Mouse (Mus musculus): ENCODE results near the gene Wdr31. TPM values are rescaled to one million over a fixed set of nuclear protein-coding genes. Genes with fewer than 3 reads are reported as not detected.

The Wdr31 gene
- 5.2 and 5.3 TPM in 2 replicates for polyA plus RNA-seq (2014; fragmentation: Nextera tagmentation; extraction: Ambion mirVana)

DNA sequence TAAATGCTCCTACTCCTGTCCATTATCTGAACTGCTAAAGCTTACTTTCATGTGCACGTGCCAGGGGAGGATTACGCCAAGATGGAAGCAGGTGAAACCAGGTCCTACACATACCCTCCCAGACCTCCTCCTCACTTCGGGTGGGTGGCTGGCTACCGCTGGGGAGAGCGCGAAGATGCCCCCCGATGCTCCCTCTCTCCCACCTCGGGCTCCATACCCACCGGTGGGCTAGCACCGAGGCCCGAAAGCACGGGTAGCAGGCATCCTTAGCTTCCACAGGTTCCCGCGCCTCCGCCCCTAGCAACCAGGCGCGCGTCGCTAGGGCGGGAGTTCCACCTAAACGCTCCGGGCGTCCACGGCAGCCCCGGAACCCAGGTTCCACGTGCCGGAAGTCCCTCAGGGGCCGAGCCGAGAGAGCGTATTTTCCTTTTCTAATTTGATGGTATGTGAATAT lies at the start of gene Wdr31:
Gene Wdr31, minus strand, starts transcription at position 299 of the 454 bp plus-strand sequence.
- Histone ChIP-seq H3K4me1 (replicated peaks; ENCODE audit: control insufficient read depth, insufficient read depth, low read length) (no peaks in the 10 kb centered on the region), H3K27me3 (replicated peaks; ENCODE audit: control insufficient read depth, insufficient read depth, low read length) (no peaks in the 10 kb centered on the region), H3K9me3 (ENCODE audit: control insufficient read depth, low read length) (no peaks in the 10 kb centered on the region), H3K9ac (ENCODE audit: low read depth, low read length) (peak within 1 kb of the TSS; percentile 56), H3K4me2 (peak within 1 kb of the TSS; percentile 76), H3K4me3 (ENCODE audit: low read depth, low read length) (peak within 1 kb of the TSS; percentile 72), H3K27ac (ENCODE audit: low read depth, low read length) (no peak within 1 kb of the TSS), H3K36me3 (ENCODE audit: control insufficient read depth, insufficient read depth, low read length) (no peaks in the 10 kb centered on the region)
- 2% methylated on average over 30 of the region's 30 CpGs for WGBS
- peak; percentile 82 for DNase-seq (ENCODE audit: low spot score)
- peak; percentile 89 for ATAC-seq (replicated peaks; ENCODE audit: low FRiP score)

DNA sequence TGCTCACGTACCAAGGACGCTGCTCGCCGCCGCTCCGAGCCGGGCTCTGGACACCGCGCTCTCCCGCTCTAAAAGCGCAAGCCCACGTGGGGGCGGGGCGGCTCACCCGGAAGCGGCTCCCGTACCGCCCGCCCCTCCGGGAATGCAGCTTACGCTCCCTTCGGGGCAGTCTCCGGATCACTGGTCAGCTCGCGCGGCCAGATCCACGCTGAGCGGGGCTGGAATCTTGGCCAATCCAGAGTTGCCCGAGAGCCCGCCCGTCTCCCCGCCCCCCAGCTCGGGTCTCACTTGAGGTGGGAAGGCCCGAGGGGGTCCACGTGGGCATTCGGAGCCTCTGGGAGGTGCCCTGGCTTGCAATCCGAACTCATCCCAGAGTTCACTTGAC lies 49.1 kb upstream of the Wdr31 start, which contains the start of gene Alad:
Gene Alad, minus strand, starts transcription at position 70 of the 385 bp plus-strand sequence.
- ATAC-seq (replicated peaks; ENCODE audit: low FRiP score) (peak; percentile 64), DNase-seq (ENCODE audit: low spot score) (peak; percentile 86)
- Histone ChIP-seq H3K36me3 (ENCODE audit: control insufficient read depth, insufficient read depth, low read length) (peaks cover 14% of the 10 kb centered on the region), H3K27ac (ENCODE audit: low read depth, low read length) (peak within 1 kb of the TSS; percentile 93), H3K4me1 (replicated peaks; ENCODE audit: control insufficient read depth, insufficient read depth, low read length) (peaks cover 32% of the 10 kb centered on the region), H3K4me2 (peak within 1 kb of the TSS; percentile 77), H3K9ac (ENCODE audit: low read depth, low read length) (peak within 1 kb of the TSS; percentile 93), H3K4me3 (ENCODE audit: low read depth, low read length) (peak within 1 kb of the TSS; percentile 85), H3K27me3 (replicated peaks; ENCODE audit: control insufficient read depth, insufficient read depth, low read length) (no peaks in the 10 kb centered on the region), H3K9me3 (ENCODE audit: control insufficient read depth, low read length) (no peaks in the 10 kb centered on the region)
- under 1% methylated on average over 37 of the region's 37 CpGs for WGBS

DNA sequence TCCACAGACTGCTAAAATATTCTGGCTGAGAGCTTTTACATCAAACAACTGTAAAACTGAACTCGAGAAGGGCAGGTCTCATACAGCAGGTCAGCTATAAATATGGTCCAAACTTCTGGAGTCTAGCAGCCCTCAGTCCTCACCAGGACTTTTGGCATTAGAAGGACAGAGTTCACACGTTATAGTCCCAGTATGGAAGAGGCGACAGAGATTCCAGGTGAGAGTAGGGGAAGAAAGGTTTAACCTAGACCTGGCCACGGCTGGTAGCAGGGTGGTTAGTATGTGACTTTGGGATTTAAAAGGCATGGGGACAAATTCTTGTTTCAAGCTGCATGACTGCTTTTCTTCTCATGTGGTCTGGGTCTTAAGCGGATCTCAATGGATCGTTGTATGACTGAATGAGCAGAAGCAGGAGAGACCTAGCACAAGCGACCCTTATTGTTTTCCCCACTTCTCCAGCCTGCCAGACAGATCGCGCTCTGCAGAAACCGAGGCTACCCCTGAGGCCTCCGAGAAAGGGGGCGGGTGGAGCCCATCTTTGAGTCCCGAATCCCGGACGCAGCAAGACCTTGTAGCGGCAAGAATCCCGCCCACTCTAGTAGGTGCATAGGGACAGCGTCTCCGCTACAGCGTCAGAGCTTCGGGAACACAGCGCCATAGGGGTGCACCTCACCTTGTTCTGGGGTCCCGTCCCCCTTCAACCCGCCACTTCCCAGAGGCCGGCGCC lies 48.6 kb upstream of the Wdr31 start:
- 3% methylated on average over 26 of the region's 26 CpGs for WGBS
- H3K4me1 ChIP-seq (replicated peaks; ENCODE audit: control insufficient read depth, insufficient read depth, low read length), result peaks cover 32% of the 10 kb centered on the region

DNA sequence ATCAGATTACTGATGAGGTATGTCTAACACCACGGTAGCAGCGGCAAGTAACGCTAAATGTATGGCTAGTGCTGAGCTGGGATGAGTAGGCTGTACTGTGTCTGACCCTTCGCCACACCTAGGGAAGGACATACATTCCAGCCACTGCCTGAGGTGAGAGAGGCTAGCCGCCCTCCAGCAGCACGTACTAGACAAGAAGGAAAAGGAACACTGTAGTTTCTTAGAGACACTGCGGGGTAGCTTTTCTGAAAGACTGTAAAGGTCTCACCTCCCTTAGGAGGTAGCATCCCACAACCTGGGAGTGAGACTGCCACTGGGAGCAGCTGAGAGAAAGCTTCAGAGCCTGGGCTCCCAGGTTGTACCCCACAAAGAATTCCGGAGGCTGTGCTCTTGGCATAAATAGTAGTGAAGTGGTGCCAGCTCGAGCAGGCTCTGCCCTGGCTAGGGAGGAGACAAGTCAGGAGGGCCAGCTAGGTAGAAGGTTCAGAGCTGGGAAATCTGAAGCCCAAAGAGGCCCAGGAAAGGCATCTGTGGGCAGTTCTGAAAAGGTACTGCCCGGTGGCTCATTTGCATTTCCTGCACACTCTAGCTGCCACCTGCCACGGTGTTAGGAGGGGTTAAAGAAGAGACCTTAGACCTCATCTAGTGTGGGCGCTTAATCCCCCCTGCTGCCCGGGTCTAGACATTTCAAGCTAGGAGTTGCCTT lies 47.9 kb upstream of the Wdr31 start:
- ATAC-seq (replicated peaks; ENCODE audit: low FRiP score) (no peak), DNase-seq (ENCODE audit: low spot score) (no peak)
- Histone ChIP-seq H3K27me3 (replicated peaks; ENCODE audit: control insufficient read depth, insufficient read depth, low read length) (no peaks in the 10 kb centered on the region), H3K36me3 (ENCODE audit: control insufficient read depth, insufficient read depth, low read length) (peaks cover 19% of the 10 kb centered on the region), H3K9me3 (ENCODE audit: control insufficient read depth, low read length) (no peaks in the 10 kb centered on the region), H3K9ac (ENCODE audit: low read depth, low read length) (peak overlapping the region; percentile 93), H3K4me1 (replicated peaks; ENCODE audit: control insufficient read depth, insufficient read depth, low read length) (peaks cover 26% of the 10 kb centered on the region), H3K4me2 (peak overlapping the region; percentile 77), H3K4me3 (ENCODE audit: low read depth, low read length) (peak overlapping the region; percentile 85), H3K27ac (ENCODE audit: low read depth, low read length) (peak overlapping the region; percentile 93)
- WGBS, result 44% methylated on average over 13 of the region's 13 CpGs

More for the DNA sequence above, 48.6 kb upstream of the Wdr31 start:
- H3K4me2 ChIP-seq, result peak overlapping the region; percentile 77
- H3K9me3 ChIP-seq (ENCODE audit: control insufficient read depth, low read length), result no peaks in the 10 kb centered on the region
- H3K36me3 ChIP-seq (ENCODE audit: control insufficient read depth, insufficient read depth, low read length), result peaks cover 14% of the 10 kb centered on the region
- DNase-seq (ENCODE audit: low spot score) (no peak), ATAC-seq (replicated peaks; ENCODE audit: low FRiP score) (peak; percentile 29)
- H3K27ac ChIP-seq (ENCODE audit: low read depth, low read length), result peak overlapping the region; percentile 93
- H3K27me3 ChIP-seq (replicated peaks; ENCODE audit: control insufficient read depth, insufficient read depth, low read length), result no peaks in the 10 kb centered on the region
- H3K4me3 ChIP-seq (ENCODE audit: low read depth, low read length), result peak overlapping the region; percentile 85
- peak overlapping the region; percentile 93 for H3K9ac ChIP-seq (ENCODE audit: low read depth, low read length)

DNA sequence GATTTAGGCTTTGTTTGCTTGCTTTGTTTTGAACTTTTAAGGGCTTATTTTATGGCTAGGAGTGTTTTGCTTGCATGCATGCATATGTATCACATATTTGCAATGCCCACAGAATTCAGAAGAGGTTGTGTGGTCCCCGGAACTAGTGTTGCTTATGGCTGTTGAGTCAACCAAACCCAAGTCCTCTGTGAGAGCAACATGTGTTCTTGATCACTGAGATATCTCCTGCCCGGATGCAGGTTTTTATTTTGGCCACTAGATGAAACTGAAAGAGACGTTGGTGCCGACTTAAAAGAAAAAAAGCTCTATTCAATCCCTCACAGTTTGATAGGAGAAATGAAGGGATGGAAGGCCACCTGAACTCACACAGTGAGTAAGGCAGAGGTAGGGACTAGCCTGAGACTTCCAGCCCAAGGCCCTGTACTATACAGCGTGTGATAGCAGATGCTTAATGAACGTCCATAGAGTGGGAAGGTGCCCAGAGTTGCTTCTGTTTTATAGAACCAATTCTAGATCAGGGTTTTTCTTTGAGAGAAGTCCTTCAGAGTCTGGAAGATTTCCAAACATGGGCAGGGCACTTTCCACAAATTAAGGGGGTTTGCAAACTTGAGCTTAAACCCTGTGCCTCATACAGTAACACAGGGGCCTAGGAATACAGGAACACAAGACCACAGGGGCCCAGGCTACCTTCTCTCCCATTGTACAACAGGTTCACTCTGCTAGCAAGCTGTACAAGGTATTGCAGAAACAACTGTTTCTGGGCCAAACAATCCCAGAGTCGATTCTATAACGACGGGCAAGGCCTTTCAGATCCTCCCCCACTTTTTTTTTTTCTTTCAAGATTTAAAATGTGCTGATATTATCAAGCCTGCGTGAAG lies 47.1 kb upstream of the Wdr31 start:
- WGBS, result 61% methylated on average over 10 of the region's 10 CpGs
- no peak for DNase-seq (ENCODE audit: low spot score)
- Histone ChIP-seq H3K9ac (ENCODE audit: low read depth, low read length) (peak overlapping the region; percentile 93), H3K9me3 (ENCODE audit: control insufficient read depth, low read length) (no peaks in the 10 kb centered on the region), H3K36me3 (ENCODE audit: control insufficient read depth, insufficient read depth, low read length) (peaks cover 23% of the 10 kb centered on the region), H3K27me3 (replicated peaks; ENCODE audit: control insufficient read depth, insufficient read depth, low read length) (no peaks in the 10 kb centered on the region), H3K4me1 (replicated peaks; ENCODE audit: control insufficient read depth, insufficient read depth, low read length) (peaks cover 29% of the 10 kb centered on the region), H3K4me3 (ENCODE audit: low read depth, low read length) (peak overlapping the region; percentile 85), H3K4me2 (peak overlapping the region; percentile 77), H3K27ac (ENCODE audit: low read depth, low read length) (peak overlapping the region; percentile 93)
- ATAC-seq (replicated peaks; ENCODE audit: low FRiP score), result no peak

DNA sequence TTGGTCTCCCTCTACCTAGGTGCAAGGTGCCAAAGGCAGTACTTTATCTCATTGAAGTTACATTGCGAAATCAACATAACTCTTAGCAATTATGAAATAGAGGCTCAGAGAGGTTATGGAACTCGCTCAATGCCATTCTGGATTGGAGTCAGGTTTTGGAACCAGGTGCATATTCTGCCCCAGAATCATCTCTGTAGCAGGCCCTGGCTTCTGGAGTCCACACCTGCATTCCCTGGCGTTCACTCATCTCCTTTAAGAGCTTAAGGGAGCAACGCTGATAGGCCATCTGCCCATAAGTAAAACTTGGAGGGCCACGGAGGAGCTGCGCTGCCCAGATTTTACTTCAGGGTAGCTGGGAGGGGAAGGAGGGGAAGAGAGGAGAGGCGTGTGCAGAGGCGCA lies 46.4 kb upstream of the Wdr31 start:
- Histone ChIP-seq H3K36me3 (ENCODE audit: control insufficient read depth, insufficient read depth, low read length) (peaks cover 25% of the 10 kb centered on the region), H3K9me3 (ENCODE audit: control insufficient read depth, low read length) (no peaks in the 10 kb centered on the region), H3K27me3 (replicated peaks; ENCODE audit: control insufficient read depth, insufficient read depth, low read length) (no peaks in the 10 kb centered on the region), H3K4me2 (peak overlapping the region; percentile 77), H3K9ac (ENCODE audit: low read depth, low read length) (peak overlapping the region; percentile 93), H3K4me3 (ENCODE audit: low read depth, low read length) (peak overlapping the region; percentile 85), H3K4me1 (replicated peaks; ENCODE audit: control insufficient read depth, insufficient read depth, low read length) (peaks cover 33% of the 10 kb centered on the region), H3K27ac (ENCODE audit: low read depth, low read length) (peak overlapping the region; percentile 93)
- DNase-seq (ENCODE audit: low spot score) (no peak), ATAC-seq (replicated peaks; ENCODE audit: low FRiP score) (no peak)
- 56% methylated on average over 8 of the region's 8 CpGs for WGBS

DNA sequence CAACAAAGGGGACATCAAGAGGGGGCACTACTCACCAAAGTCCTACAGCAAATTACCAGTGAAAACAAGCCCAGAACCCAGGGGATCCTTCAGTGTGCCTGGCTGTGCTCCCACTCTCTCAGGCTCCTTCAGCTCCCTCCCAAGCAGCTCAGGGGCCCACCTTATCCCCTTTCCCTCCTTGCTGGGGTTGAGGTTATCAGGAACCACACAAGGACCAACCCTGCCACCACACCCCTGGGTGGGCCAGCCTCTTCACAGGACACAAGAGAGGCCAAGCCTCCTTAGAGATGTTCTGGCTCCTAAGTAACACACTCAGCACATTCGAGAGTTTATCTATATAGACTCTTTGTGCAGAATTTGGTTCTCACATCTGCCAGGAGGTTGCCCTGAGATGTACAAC lies 45.9 kb upstream of the Wdr31 start:
- DNase-seq (ENCODE audit: low spot score) (peak; percentile 73), ATAC-seq (replicated peaks; ENCODE audit: low FRiP score) (peak; percentile 92)
- peak overlapping the region; percentile 77 for H3K4me2 ChIP-seq
- no peaks in the 10 kb centered on the region for H3K9me3 ChIP-seq (ENCODE audit: control insufficient read depth, low read length)
- no peaks in the 10 kb centered on the region for H3K27me3 ChIP-seq (replicated peaks; ENCODE audit: control insufficient read depth, insufficient read depth, low read length)
- H3K27ac ChIP-seq (ENCODE audit: low read depth, low read length), result peak overlapping the region; percentile 93
- peaks cover 36% of the 10 kb centered on the region for H3K4me1 ChIP-seq (replicated peaks; ENCODE audit: control insufficient read depth, insufficient read depth, low read length)
- H3K9ac ChIP-seq (ENCODE audit: low read depth, low read length), result peak overlapping the region; percentile 93
- peak overlapping the region; percentile 85 for H3K4me3 ChIP-seq (ENCODE audit: low read depth, low read length)
- 28% methylated on average over 1 of the region's 1 CpGs for WGBS
- H3K36me3 ChIP-seq (ENCODE audit: control insufficient read depth, insufficient read depth, low read length), result peaks cover 29% of the 10 kb centered on the region

DNA sequence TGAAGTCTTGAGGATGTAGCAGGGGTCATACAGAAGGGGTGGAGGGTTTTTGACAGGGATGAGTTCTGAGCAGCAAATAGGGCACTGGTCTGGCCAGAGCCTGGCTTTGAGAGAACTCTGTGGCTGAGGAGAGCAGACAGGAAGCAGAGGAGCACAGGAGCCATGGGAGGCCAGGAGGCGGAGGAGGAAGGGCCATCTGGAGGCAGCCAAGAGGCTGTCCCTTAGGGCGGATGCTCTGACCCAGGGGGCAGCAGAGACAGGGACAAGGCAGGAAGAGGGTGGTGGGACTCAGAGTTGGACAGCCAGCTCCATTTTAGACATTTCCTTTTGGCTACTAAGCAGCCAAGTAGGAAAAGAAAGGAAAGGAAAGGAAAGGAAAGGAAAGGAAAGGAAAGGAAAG lies 45.4 kb upstream of the Wdr31 start:
- Histone ChIP-seq H3K9me3 (ENCODE audit: control insufficient read depth, low read length) (no peaks in the 10 kb centered on the region), H3K27me3 (replicated peaks; ENCODE audit: control insufficient read depth, insufficient read depth, low read length) (no peaks in the 10 kb centered on the region), H3K27ac (ENCODE audit: low read depth, low read length) (peak overlapping the region; percentile 93), H3K4me2 (peak overlapping the region; percentile 77), H3K4me3 (ENCODE audit: low read depth, low read length) (peak overlapping the region; percentile 85), H3K9ac (ENCODE audit: low read depth, low read length) (peak overlapping the region; percentile 93), H3K4me1 (replicated peaks; ENCODE audit: control insufficient read depth, insufficient read depth, low read length) (peaks cover 40% of the 10 kb centered on the region), H3K36me3 (ENCODE audit: control insufficient read depth, insufficient read depth, low read length) (peaks cover 34% of the 10 kb centered on the region)
- WGBS, result 14% methylated on average over 2 of the region's 2 CpGs
- ATAC-seq (replicated peaks; ENCODE audit: low FRiP score) (peak; percentile 19; the same call in 1 of the 2 replicates), DNase-seq (ENCODE audit: low spot score) (no peak)

All from liver, embryonic 11.5 days (tissue).